Mouse (Mus musculus) embryonic facial prominence, embryonic 13.5 days (tissue): ENCODE measurements at regions not wholly inside any gene's neighbourhood (a gene's known extent, or its start where the extent isn't known, plus 50 kb on each side); places are given as distances from the start of the nearest gene placed in this dataset.
"Not testable (repeated sequence)": the region's sequence is repeated elsewhere in the genome, so short reads cannot be mapped to it uniquely, and the experiment has no call there.

Experiments
- ATAC-seq: fragments of 200-750 bp; cut with Nextera tagmentation; 2 replicates; pipeline ENCODE4 v1.8.0; 2017; ENCODE audit warnings: low read depth; ENCODE audit not compliant: insufficient number of reproducible peaks, insufficient read depth, low FRiP score, low TSS enrichment
- H3K27ac ChIP-seq: fragments of 300-500 bp; sonication (generic); 2 replicates; pipeline ENCODE4 v1.5.1; 2015; ENCODE audit warnings: moderate library complexity, mild to moderate bottlenecking, inconsistent platforms
- H3K27me3 ChIP-seq: fragments of 300-500 bp; sonication (generic); 2 replicates; pipeline ENCODE4 v1.6.1; 2015; ENCODE audit warnings: mild to moderate bottlenecking, inconsistent platforms
- H3K36me3 ChIP-seq: fragments of 300-500 bp; sonication (generic); 2 replicates; pipeline ENCODE4 v1.6.1; 2015; ENCODE audit warnings: mild to moderate bottlenecking, inconsistent platforms
- H3K4me1 ChIP-seq: fragments of 300-500 bp; sonication (generic); 2 replicates; pipeline ENCODE4 v1.6.1; 2015; ENCODE audit warnings: inconsistent platforms
- H3K4me2 ChIP-seq: fragments of 300-500 bp; sonication (generic); 2 replicates; pipeline ENCODE4 v1.6.1; 2015; ENCODE audit warnings: moderate library complexity, mild to moderate bottlenecking, inconsistent platforms
- H3K4me3 ChIP-seq: fragments of 300-500 bp; sonication (generic); 2 replicates; pipeline ENCODE4 v1.5.1; 2015; ENCODE audit warnings: mild to moderate bottlenecking, inconsistent platforms
- H3K9ac ChIP-seq: fragments of 300-500 bp; sonication (generic); 2 replicates; pipeline ENCODE4 v1.6.1; 2015; ENCODE audit warnings: mild to moderate bottlenecking, inconsistent platforms
- H3K9me3 ChIP-seq: fragments of 300-500 bp; sonication (generic); 2 replicates; pipeline ENCODE4 v1.6.1; 2016; ENCODE audit warnings: inconsistent platforms
- WGBS: fragments of 180-500 bp; shearing (Covaris S2); methylation state at CpG from one replicate; pipeline ENCODE4 v1.1.7; 2015; ENCODE audit warnings: mixed read lengths; 5-methylcytosine and 5-hydroxymethylcytosine counted together

- H3K36me3 ChIP-seq, H3K27ac ChIP-seq, H3K4me1 ChIP-seq, H3K27me3 ChIP-seq, H3K4me2 ChIP-seq, H3K4me3 ChIP-seq, H3K9ac ChIP-seq, ATAC-seq: not testable (repeated sequence)
- WGBS: 23% methylated on average over 6 of the region's 6 CpGs
- H3K9me3 ChIP-seq: peaks cover 16% of the 10 kb centered on the region
Measured at GRCm38 (mm10) chr3:3302657-3303056, 2447.9 kb upstream of the Gm8797 start.

DNA sequence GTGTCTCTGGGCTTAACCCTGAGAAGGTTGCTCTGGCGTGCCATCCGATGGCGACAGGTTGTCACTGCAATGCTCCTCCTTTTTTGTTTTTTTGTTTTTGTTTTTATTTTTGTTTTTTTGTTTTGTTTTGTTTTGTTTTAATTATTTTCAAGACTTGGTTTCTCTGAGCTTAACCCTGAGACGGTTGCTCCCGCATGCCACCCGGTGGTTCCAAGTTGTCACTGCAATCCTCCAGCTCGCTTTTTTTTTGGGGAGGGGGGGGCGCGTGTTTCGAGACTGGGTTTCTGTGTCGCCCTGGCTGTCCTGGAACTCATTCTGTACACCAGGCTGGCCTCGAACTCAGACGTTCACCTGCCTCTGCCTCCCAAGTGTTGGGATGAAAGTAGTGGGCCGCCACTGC is 2442.1 kb upstream of the Gm8797 start:
- Histone ChIP-seq H3K4me2 (0 out of 2 replicates have a peak overlapping the region, but pooled peaks have one; percentile 18), H3K27me3 (no peaks in the 10 kb centered on the region), H3K36me3 (no peaks in the 10 kb centered on the region), H3K27ac (no peak overlapping the region), H3K9me3 (peaks cover 19% of the 10 kb centered on the region), H3K4me3 (no peak overlapping the region), H3K4me1 (no peaks in the 10 kb centered on the region), H3K9ac (no peak overlapping the region)
- 65% methylated on average over 14 of the region's 14 CpGs for WGBS
- ATAC-seq: no peak

GRCm38 (mm10) chr3:3308996-3309395 is 2441.6 kb upstream of the Gm8797 start:
- no peak overlapping the region for H3K27ac ChIP-seq
- no peaks in the 10 kb centered on the region for H3K36me3 ChIP-seq
- ATAC-seq: no peak
- no peak overlapping the region for H3K4me3 ChIP-seq
- 0 out of 2 replicates have a peak overlapping the region, but pooled peaks have one; percentile 18 for H3K4me2 ChIP-seq
- WGBS: 81% methylated on average over 18 of the region's 18 CpGs
- no peak overlapping the region for H3K9ac ChIP-seq
- H3K9me3 ChIP-seq: peaks cover 19% of the 10 kb centered on the region
- no peaks in the 10 kb centered on the region for H3K4me1 ChIP-seq
- H3K27me3 ChIP-seq: no peaks in the 10 kb centered on the region

GRCm38 (mm10) chr3:3310811-3311210 is 2439.8 kb upstream of the Gm8797 start:
- ATAC-seq: no peak
- no peaks in the 10 kb centered on the region for H3K36me3 ChIP-seq
- 33% methylated on average over 1 of the region's 1 CpGs for WGBS

GRCm38 (mm10) chr3:3349634-3350033 is 2401.0 kb upstream of the Gm8797 start:
- Histone ChIP-seq H3K4me2 (no peak overlapping the region), H3K4me1 (no peaks in the 10 kb centered on the region), H3K9me3 (no peaks in the 10 kb centered on the region), H3K27me3 (no peaks in the 10 kb centered on the region), H3K4me3 (no peak overlapping the region), H3K9ac (no peak overlapping the region), H3K27ac (no peak overlapping the region), H3K36me3 (no peaks in the 10 kb centered on the region)
- 46% methylated on average over 5 of the region's 5 CpGs for WGBS
- ATAC-seq: 0 out of 2 replicates have a peak, but pooled peaks have one; percentile 37

More at GRCm38 (mm10) chr3:3310811-3311210, 2439.8 kb upstream of the Gm8797 start:
- no peak overlapping the region for H3K9ac ChIP-seq
- H3K4me1 ChIP-seq: no peaks in the 10 kb centered on the region
- no peak overlapping the region for H3K4me3 ChIP-seq
- peaks cover 13% of the 10 kb centered on the region for H3K9me3 ChIP-seq
- H3K27ac ChIP-seq: no peak overlapping the region
- H3K27me3 ChIP-seq: no peaks in the 10 kb centered on the region
- no peak overlapping the region for H3K4me2 ChIP-seq

DNA sequence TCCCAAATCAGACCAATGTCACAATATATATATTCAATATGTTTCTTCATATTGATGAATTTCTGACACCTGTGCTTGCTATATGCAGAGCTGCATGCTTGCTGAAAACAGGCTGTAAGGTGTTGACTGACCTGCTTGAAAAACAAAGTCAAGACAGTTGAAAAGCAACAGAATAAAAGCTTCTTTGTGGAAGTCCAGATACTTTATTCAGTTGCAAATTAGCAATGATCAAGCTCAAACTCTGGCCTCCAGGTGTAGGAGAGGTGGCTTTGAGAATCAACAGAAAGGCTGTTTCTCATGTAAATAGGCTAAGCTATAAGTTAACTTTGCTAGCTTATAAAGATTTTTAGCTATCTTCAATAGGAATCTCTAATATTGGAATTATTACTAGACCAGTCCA is 2379.7 kb upstream of the Gm8797 start:
- not testable (repeated sequence) for H3K36me3 ChIP-seq, H3K27ac ChIP-seq, H3K9me3 ChIP-seq, ATAC-seq, H3K9ac ChIP-seq, H3K27me3 ChIP-seq, H3K4me3 ChIP-seq, H3K4me2 ChIP-seq, H3K4me1 ChIP-seq

DNA sequence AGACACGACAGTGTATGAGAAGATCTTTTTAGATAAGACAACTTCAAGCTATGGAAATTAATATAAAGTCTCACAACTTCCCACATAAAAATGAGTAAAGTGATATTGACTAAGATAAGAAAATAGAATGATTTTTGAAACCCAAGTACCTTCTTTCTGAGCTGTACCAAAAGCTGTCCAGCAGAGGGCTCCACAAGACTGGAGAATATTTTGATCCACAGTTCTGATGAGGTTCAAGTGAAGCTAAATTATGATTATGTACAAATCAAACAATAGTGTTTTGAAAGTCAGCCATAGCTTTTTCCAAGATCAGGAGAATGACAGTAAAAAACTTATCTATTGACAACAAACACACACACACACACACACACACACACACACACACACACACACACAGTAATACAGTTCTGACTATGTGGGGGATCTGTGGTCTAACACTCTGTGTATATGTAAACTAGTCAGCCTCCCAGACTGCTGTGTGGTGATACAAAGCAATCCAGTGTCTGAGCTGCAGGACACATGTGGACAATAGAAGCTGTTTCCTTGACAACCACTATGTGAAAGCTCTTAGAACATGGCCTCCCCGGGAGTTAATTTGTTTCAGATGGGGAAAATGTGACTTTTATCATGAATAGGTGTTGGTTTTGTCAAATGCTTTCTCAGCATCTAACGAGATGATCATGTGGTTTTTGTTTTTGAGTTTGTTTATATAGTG is 2362.4 kb upstream of the Gm8797 start:
- 29% methylated on average over 3 of the region's 3 CpGs for WGBS
- H3K4me2 ChIP-seq: no peak overlapping the region
- no peak for ATAC-seq
- H3K27ac ChIP-seq: no peak overlapping the region; the same call in 1 of the 2 replicates
- H3K4me1 ChIP-seq: no peaks in the 10 kb centered on the region
- H3K27me3 ChIP-seq: no peaks in the 10 kb centered on the region
- no peaks in the 10 kb centered on the region for H3K9me3 ChIP-seq
- no peaks in the 10 kb centered on the region for H3K36me3 ChIP-seq
- no peak overlapping the region for H3K9ac ChIP-seq
- H3K4me3 ChIP-seq: no peak overlapping the region
